Mouse (Mus musculus): Measurements from ENCODE around the gene Hnrnph1. TPM values are rescaled to one million over a fixed set of nuclear protein-coding genes. Genes with fewer than 3 reads are reported as not detected.

The Hnrnph1 gene
- polyA plus RNA-seq, 1 experiment, result 271 TPM

GRCm38 (mm10) chr11:50387697-50388096 is 10.9 kb downstream of the Hnrnph1 start:
- Histone ChIP-seq H3K4me3 (replicated peaks; ENCODE audit: control insufficient read depth, low read depth, low read length) (no peak overlapping the region), H3K4me1 (ENCODE audit: control insufficient read depth, insufficient read depth, low read length) (no peaks in the 10 kb centered on the region), H3K27ac (ENCODE audit: control insufficient read depth, insufficient read depth, low read depth, low read length, poor library complexity) (no peak overlapping the region)
- TF ChIP-seq CTCF (IDR thresholded peaks at IDR 0.05; ENCODE audit: control insufficient read depth, insufficient read depth, low read length) (no peak), POLR2A (IDR thresholded peaks at IDR 0.05; ENCODE audit: borderline replicate concordance, control insufficient read depth, low read depth, low read length) (no peak)
- WGBS, result 84% methylated on average over 4 of the region's 4 CpGs

- 90% methylated on average over 3 of the region's 3 CpGs for WGBS
- Histone ChIP-seq H3K4me1 (ENCODE audit: control insufficient read depth, insufficient read depth, low read length) (no peaks in the 10 kb centered on the region), H3K27ac (ENCODE audit: control insufficient read depth, insufficient read depth, low read depth, low read length, poor library complexity) (no peak overlapping the region), H3K4me3 (replicated peaks; ENCODE audit: control insufficient read depth, low read depth, low read length) (no peak overlapping the region)
- TF ChIP-seq POLR2A (IDR thresholded peaks at IDR 0.05; ENCODE audit: borderline replicate concordance, control insufficient read depth, low read depth, low read length) (no peak), CTCF (IDR thresholded peaks at IDR 0.05; ENCODE audit: control insufficient read depth, insufficient read depth, low read length) (no peak)
Measured at GRCm38 (mm10) chr11:50388217-50388929, 11.6 kb downstream of the Hnrnph1 start.

- Histone ChIP-seq H3K4me1 (ENCODE audit: control insufficient read depth, insufficient read depth, low read length) (no peaks in the 10 kb centered on the region), H3K4me3 (replicated peaks; ENCODE audit: control insufficient read depth, low read depth, low read length) (no peak overlapping the region), H3K27ac (ENCODE audit: control insufficient read depth, insufficient read depth, low read depth, low read length, poor library complexity) (no peak overlapping the region)
- TF ChIP-seq POLR2A (IDR thresholded peaks at IDR 0.05; ENCODE audit: borderline replicate concordance, control insufficient read depth, low read depth, low read length), result no peak
- TF ChIP-seq CTCF (IDR thresholded peaks at IDR 0.05; ENCODE audit: control insufficient read depth, insufficient read depth, low read length), result no peak
- 70% methylated on average over 3 of the region's 3 CpGs for WGBS
Measured at GRCm38 (mm10) chr11:50389011-50389410, 12.2 kb downstream of the Hnrnph1 start.

GRCm38 (mm10) chr11:50389616-50390015 is 12.8 kb downstream of the Hnrnph1 start:
- Histone ChIP-seq H3K27ac (ENCODE audit: control insufficient read depth, insufficient read depth, low read depth, low read length, poor library complexity) (no peak overlapping the region), H3K4me1 (ENCODE audit: control insufficient read depth, insufficient read depth, low read length) (no peaks in the 10 kb centered on the region), H3K4me3 (replicated peaks; ENCODE audit: control insufficient read depth, low read depth, low read length) (no peak overlapping the region)
- TF ChIP-seq CTCF (IDR thresholded peaks at IDR 0.05; ENCODE audit: control insufficient read depth, insufficient read depth, low read length) (no peak), POLR2A (IDR thresholded peaks at IDR 0.05; ENCODE audit: borderline replicate concordance, control insufficient read depth, low read depth, low read length) (no peak)
- 75% methylated on average over 5 of the region's 5 CpGs for WGBS

- WGBS, result 75% methylated on average over 4 of the region's 4 CpGs
- no peaks in the 10 kb centered on the region for H3K4me1 ChIP-seq (ENCODE audit: control insufficient read depth, insufficient read depth, low read length)
Measured at GRCm38 (mm10) chr11:50391272-50391960, 14.6 kb downstream of the Hnrnph1 start.

GRCm38 (mm10) chr11:50393306-50393705 is 16.5 kb downstream of the Hnrnph1 start:
- WGBS, result 82% methylated on average over 6 of the region's 6 CpGs
- no peak for TF ChIP-seq CTCF (IDR thresholded peaks at IDR 0.05; ENCODE audit: control insufficient read depth, insufficient read depth, low read length)
- no peak for TF ChIP-seq POLR2A (IDR thresholded peaks at IDR 0.05; ENCODE audit: borderline replicate concordance, control insufficient read depth, low read depth, low read length)

More at GRCm38 (mm10) chr11:50391272-50391960, 14.6 kb downstream of the Hnrnph1 start:
- TF ChIP-seq POLR2A (IDR thresholded peaks at IDR 0.05; ENCODE audit: borderline replicate concordance, control insufficient read depth, low read depth, low read length) (no peak), CTCF (IDR thresholded peaks at IDR 0.05; ENCODE audit: control insufficient read depth, insufficient read depth, low read length) (no peak)
- Histone ChIP-seq H3K4me3 (replicated peaks; ENCODE audit: control insufficient read depth, low read depth, low read length) (no peak overlapping the region), H3K27ac (ENCODE audit: control insufficient read depth, insufficient read depth, low read depth, low read length, poor library complexity) (no peak overlapping the region)

GRCm38 (mm10) chr11:50394731-50395130 is 17.9 kb downstream of the Hnrnph1 start:
- TF ChIP-seq POLR2A (IDR thresholded peaks at IDR 0.05; ENCODE audit: borderline replicate concordance, control insufficient read depth, low read depth, low read length) (no peak), CTCF (IDR thresholded peaks at IDR 0.05; ENCODE audit: control insufficient read depth, insufficient read depth, low read length) (no peak)
- H3K4me3 ChIP-seq (replicated peaks; ENCODE audit: control insufficient read depth, low read depth, low read length), result no peak overlapping the region
- WGBS, result 79% methylated on average over 7 of the region's 7 CpGs
- no peaks in the 10 kb centered on the region for H3K4me1 ChIP-seq (ENCODE audit: control insufficient read depth, insufficient read depth, low read length)
- H3K27ac ChIP-seq (ENCODE audit: control insufficient read depth, insufficient read depth, low read depth, low read length, poor library complexity), result no peak overlapping the region

More at GRCm38 (mm10) chr11:50393306-50393705, 16.5 kb downstream of the Hnrnph1 start:
- H3K27ac ChIP-seq (ENCODE audit: control insufficient read depth, insufficient read depth, low read depth, low read length, poor library complexity), result no peak overlapping the region
- H3K4me1 ChIP-seq (ENCODE audit: control insufficient read depth, insufficient read depth, low read length), result no peaks in the 10 kb centered on the region
- H3K4me3 ChIP-seq (replicated peaks; ENCODE audit: control insufficient read depth, low read depth, low read length), result no peak overlapping the region

- 84% methylated on average over 11 of the region's 11 CpGs for WGBS
- TF ChIP-seq POLR2A (IDR thresholded peaks at IDR 0.05; ENCODE audit: borderline replicate concordance, control insufficient read depth, low read depth, low read length) (no peak), CTCF (IDR thresholded peaks at IDR 0.05; ENCODE audit: control insufficient read depth, insufficient read depth, low read length) (no peak)
- Histone ChIP-seq H3K4me1 (ENCODE audit: control insufficient read depth, insufficient read depth, low read length) (no peaks in the 10 kb centered on the region), H3K4me3 (replicated peaks; ENCODE audit: control insufficient read depth, low read depth, low read length) (no peak overlapping the region), H3K27ac (ENCODE audit: control insufficient read depth, insufficient read depth, low read depth, low read length, poor library complexity) (no peak overlapping the region)
Measured at GRCm38 (mm10) chr11:50396766-50397307, 20.0 kb downstream of the Hnrnph1 start.
